Mouse (Mus musculus) ES-E14 (cell line): ENCODE data around the gene Oaz1.

Experiments used
- HCFC1 ChIP-seq: IDR thresholded peaks from 2 replicates; pipeline ENCODE4 v1.6.1; 2012; ENCODE audit warnings: low read length, inconsistent platforms, borderline replicate concordance; ENCODE audit not compliant: insufficient read depth
- MAFK ChIP-seq: IDR thresholded peaks from 2 replicates; pipeline ENCODE4 v1.6.1; 2014; ENCODE audit warnings: mild to moderate bottlenecking, low read depth, low read length, inconsistent platforms; ENCODE audit not compliant: insufficient read depth
- ZC3H11A ChIP-seq: IDR thresholded peaks from 2 replicates; pipeline ENCODE4 v1.6.1; 2012; ENCODE audit warnings: low read depth, mild to moderate bottlenecking, inconsistent platforms, low read length, borderline replicate concordance

DNA sequence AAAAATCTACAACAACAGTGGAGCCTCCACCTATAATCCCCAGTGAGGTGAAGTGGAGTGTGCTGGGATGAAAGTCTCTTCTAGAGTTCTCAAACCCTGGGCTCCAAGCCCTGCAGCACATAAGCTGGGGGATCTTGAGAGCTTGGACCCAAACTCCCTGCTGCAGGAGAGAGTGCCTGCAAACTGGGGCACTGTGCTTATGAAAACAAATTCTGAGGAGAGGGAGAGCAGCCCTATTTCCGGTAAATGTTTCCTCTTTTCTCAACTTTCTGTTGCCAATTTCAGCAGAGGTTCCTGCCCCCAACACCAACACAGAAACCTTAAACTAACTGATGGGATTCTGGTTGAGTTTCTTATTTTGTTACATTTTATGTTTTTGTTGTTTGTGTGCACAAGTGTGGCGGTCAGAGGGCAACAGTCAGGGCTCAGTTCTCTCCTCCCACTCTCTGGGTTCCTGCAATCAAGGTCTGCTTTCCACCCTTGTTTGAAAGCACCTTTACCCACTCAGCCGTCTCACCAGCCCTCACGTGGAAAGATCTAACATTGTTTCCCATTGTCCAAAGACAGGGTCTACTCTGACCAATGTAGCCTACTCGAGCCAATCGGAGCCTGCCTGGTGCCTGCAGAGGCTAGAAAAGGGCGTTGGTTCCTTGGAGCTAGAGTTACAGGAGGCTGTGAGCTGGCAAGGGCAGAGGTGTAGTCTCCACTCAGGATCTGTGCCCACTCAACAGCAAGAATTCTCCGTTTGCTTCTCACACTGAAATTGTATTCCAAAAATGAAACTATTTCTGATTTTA is 2.4 kb upstream of the Oaz1 start:
- TF ChIP-seq MAFK (no peak), ZC3H11A (no peak), HCFC1 (no peak)
